Mouse (Mus musculus) C2C12 (cell line): Measurements from ENCODE around the gene Nkd2. TPM values are rescaled to one million over a fixed set of nuclear protein-coding genes. Genes with fewer than 3 reads are reported as not detected.

Experiments used
- H3K27me3 ChIP-seq: one replicate; pipeline ENCODE4 v1.6.1; 2011; ENCODE audit not compliant: control insufficient read depth, insufficient read depth, insufficient read length
- H3K36me3 ChIP-seq: one replicate; pipeline ENCODE4 v1.6.1; 2011; ENCODE audit not compliant: control insufficient read depth, insufficient read depth
- H3K4me3 ChIP-seq: one replicate; pipeline ENCODE4 v1.5.1; 2011; ENCODE audit warnings: mild to moderate bottlenecking, control low read depth; ENCODE audit not compliant: poor library complexity, insufficient read depth, severe bottlenecking
- H3K79me2 ChIP-seq: one replicate; pipeline ENCODE4 v1.6.1; 2011; ENCODE audit not compliant: control insufficient read depth, insufficient read depth
- H3K79me3 ChIP-seq: one replicate; pipeline ENCODE4 v1.6.1; 2011; ENCODE audit warnings: low read depth, control low read depth
- H3ac ChIP-seq: one replicate; pipeline ENCODE3; 2011; ENCODE audit warnings: low read depth; ENCODE audit not compliant: control insufficient read depth, insufficient read length
- CEBPB ChIP-seq: IDR thresholded peaks from one replicate; pipeline ENCODE4 v1.6.1; 2011; ENCODE audit warnings: low read depth, mild to moderate bottlenecking, control low read depth, moderate library complexity
- CTCF ChIP-seq: IDR thresholded peaks from one replicate; pipeline ENCODE4 v1.5.1; 2011; ENCODE audit not compliant: control insufficient read depth, insufficient read depth, insufficient read length
- FOSL1 ChIP-seq: IDR thresholded peaks from one replicate; pipeline ENCODE4 v1.8.0; 2011; ENCODE audit warnings: mild to moderate bottlenecking, low read length; ENCODE audit not compliant: poor library complexity, insufficient read depth, severe bottlenecking
- MAX ChIP-seq: IDR thresholded peaks from one replicate; pipeline ENCODE4 v1.6.1; 2011; ENCODE audit warnings: mild to moderate bottlenecking, control low read depth
- MYOD1 ChIP-seq: IDR thresholded peaks from one replicate; pipeline ENCODE4 v1.6.1; 2011; ENCODE audit warnings: low read depth; ENCODE audit not compliant: control insufficient read depth, insufficient read length
- MYOG ChIP-seq: IDR thresholded peaks from one replicate; pipeline ENCODE4 v1.6.1; 2011; ENCODE audit not compliant: control insufficient read depth, insufficient read length; ENCODE audit errors: extremely low read depth
- USF1 ChIP-seq: IDR thresholded peaks from one replicate; pipeline ENCODE4 v1.6.1; 2011; ENCODE audit warnings: low read depth, mild to moderate bottlenecking, control low read depth, moderate library complexity
- polyA plus RNA-seq: library from polyadenylated mRNA; unstranded; fragments of >200 nt; fragmentation: generic; extraction: Trizol; gene quantifications from one replicate; pipeline ENCODE4 v1.2.1, GENCODE M21; 2012; ENCODE audit warnings: missing spikeins

Nkd2 gene
- polyA plus RNA-seq, 1 experiment: 0.04 TPM

GRCm38 (mm10) chr13:73839740-73840139, 7.7 kb downstream of the Nkd2 start:
- TF ChIP-seq CEBPB: no peak
- TF ChIP-seq FOSL1: no peak
- TF ChIP-seq MAX: no peak
- TF ChIP-seq USF1: no peak
- TF ChIP-seq MYOD1: no peak
- TF ChIP-seq MYOG: no peak
- TF ChIP-seq CTCF: no peak
- H3K79me3 ChIP-seq: no peaks in the 10 kb centered on the region
- H3K79me2 ChIP-seq: no peaks in the 10 kb centered on the region
- H3K4me3 ChIP-seq: no peak overlapping the region
- H3K27me3 ChIP-seq: peaks cover 75% of the 10 kb centered on the region
- H3K36me3 ChIP-seq: no peaks in the 10 kb centered on the region
- no peak overlapping the region for H3ac ChIP-seq

GRCm38 (mm10) chr13:73839137-73839548, 8.3 kb downstream of the Nkd2 start:
- no peak overlapping the region for H3K4me3 ChIP-seq
- H3ac ChIP-seq: no peak overlapping the region
- peaks cover 77% of the 10 kb centered on the region for H3K27me3 ChIP-seq
- H3K79me3 ChIP-seq: no peaks in the 10 kb centered on the region
- no peaks in the 10 kb centered on the region for H3K79me2 ChIP-seq
- no peaks in the 10 kb centered on the region for H3K36me3 ChIP-seq
- TF ChIP-seq CEBPB: no peak
- no peak for TF ChIP-seq CTCF
- TF ChIP-seq MYOD1: no peak
- TF ChIP-seq MAX: no peak
- no peak for TF ChIP-seq MYOG

- Histone ChIP-seq H3K27me3 (peaks cover 78% of the 10 kb centered on the region), H3K36me3 (no peaks in the 10 kb centered on the region), H3ac (no peak overlapping the region), H3K79me2 (no peaks in the 10 kb centered on the region), H3K79me3 (no peaks in the 10 kb centered on the region), H3K4me3 (no peak overlapping the region)
- no peak for TF ChIP-seq FOSL1
- no peak for TF ChIP-seq MYOD1
- no peak for TF ChIP-seq USF1
- no peak for TF ChIP-seq MYOG
- TF ChIP-seq MAX: no peak
- no peak for TF ChIP-seq CEBPB
- no peak for TF ChIP-seq CTCF
These were observed 9.7 kb downstream of the Nkd2 start for GRCm38 (mm10) chr13:73837708-73838107.

- Histone ChIP-seq H3ac (no peak overlapping the region), H3K4me3 (no peak overlapping the region), H3K36me3 (no peaks in the 10 kb centered on the region), H3K79me3 (no peaks in the 10 kb centered on the region), H3K79me2 (no peaks in the 10 kb centered on the region), H3K27me3 (peaks cover 77% of the 10 kb centered on the region)
- TF ChIP-seq CEBPB (no peak), USF1 (no peak), MAX (no peak), FOSL1 (no peak), MYOD1 (no peak), MYOG (no peak), CTCF (no peak)
These were observed 10.9 kb downstream of the Nkd2 start for GRCm38 (mm10) chr13:73836491-73836890.

- TF ChIP-seq FOSL1 (no peak), CTCF (no peak), MAX (no peak), MYOD1 (no peak), MYOG (no peak), USF1 (no peak), CEBPB (no peak)
These were observed 11.6 kb downstream of the Nkd2 start for GRCm38 (mm10) chr13:73835791-73836190.

GRCm38 (mm10) chr13:73833809-73834208, 13.6 kb downstream of the Nkd2 start:
- Histone ChIP-seq H3K36me3 (no peaks in the 10 kb centered on the region), H3K79me3 (no peaks in the 10 kb centered on the region), H3K27me3 (peaks cover 62% of the 10 kb centered on the region), H3ac (no peak overlapping the region), H3K79me2 (no peaks in the 10 kb centered on the region), H3K4me3 (no peak overlapping the region)
- no peak for TF ChIP-seq USF1
- TF ChIP-seq MYOG: no peak
- TF ChIP-seq MYOD1: no peak
- no peak for TF ChIP-seq MAX
- no peak for TF ChIP-seq FOSL1
- TF ChIP-seq CEBPB: no peak
- TF ChIP-seq CTCF: no peak

More at GRCm38 (mm10) chr13:73835791-73836190, 11.6 kb downstream of the Nkd2 start:
- H3K79me2 ChIP-seq: no peaks in the 10 kb centered on the region
- H3K4me3 ChIP-seq: no peak overlapping the region
- H3K36me3 ChIP-seq: no peaks in the 10 kb centered on the region
- no peaks in the 10 kb centered on the region for H3K79me3 ChIP-seq
- no peak overlapping the region for H3ac ChIP-seq
- peaks cover 74% of the 10 kb centered on the region for H3K27me3 ChIP-seq
